Mouse (Mus musculus) ES-Bruce4 (cell line): ENCODE measurements around the gene Anxa6.
"Not testable (repeated sequence)": the region's sequence is repeated elsewhere in the genome, so short reads cannot be mapped to it uniquely, and the experiment has no call there.

ENCODE experiments used
- CTCF ChIP-seq: IDR thresholded peaks from one replicate; pipeline ENCODE4 v1.8.1; 2011; ENCODE audit warnings: low read depth, low read length
- EP300 ChIP-seq: IDR thresholded peaks from 2 replicates; pipeline ENCODE4 v1.6.1; 2011; ENCODE audit warnings: low read depth, low read length; ENCODE audit not compliant: insufficient read depth

GRCm38 (mm10) chr11:54955400-54955734, 77.9 kb downstream of the Anxa6 start:
- not testable (repeated sequence) for TF ChIP-seq CTCF, EP300
